Mouse (Mus musculus): ENCODE results near the gene Dock8. TPM values are rescaled to one million over a fixed set of nuclear protein-coding genes. Genes with fewer than 3 reads are reported as not detected.

Dock8 gene
- total and polyA plus RNA-seq, 3 experiments: 9.8 to 37.5 (median 22.4) TPM

- Histone ChIP-seq H3K4me3 (replicated peaks in 1 of 3; ENCODE audit: low read depth in 2 of 3, low read length in 2 of 3, poor library complexity in 1 of 3) (no peak overlapping the region), H3K9me3 (replicated peaks; ENCODE audit: low read length) (no peaks in the 10 kb centered on the region), H3K9ac (ENCODE audit: insufficient read depth, low read depth) (no peak overlapping the region), H3K79me2 (replicated peaks; ENCODE audit: control insufficient read depth, extremely low read depth, insufficient read depth, poor library complexity, severe bottlenecking) (no peaks in the 10 kb centered on the region), H3K4me1 (ENCODE audit: control insufficient read depth in 1 of 2, insufficient read depth in 2 of 2) (no peaks in the 10 kb centered on the region), H3K27me3 (replicated peaks) (no peaks in the 10 kb centered on the region), H3K27ac (ENCODE audit: insufficient read depth, low read depth) (no peak overlapping the region), H3K36me3 (replicated peaks in 1 of 2; ENCODE audit: control insufficient read depth in 1 of 2, insufficient read depth in 1 of 2, low read length in 1 of 2) (peaks cover 41 to 83% of the 10 kb centered on the region in 2 experiments), H3K4me2 (ENCODE audit: insufficient read depth, low read depth, poor library complexity, severe bottlenecking) (no peak overlapping the region)
- in situ Hi-C loops (cut with MboI; ENCODE audit: low pct_ligation_motif_present, low pct_unique_long_range_greater_than_20kb, low sequenced_read_pairs): no loop called here
- TF ChIP-seq KAT2A (IDR thresholded peaks at IDR 0.05; ENCODE audit: insufficient replicate concordance, low read length): no peak
- TF ChIP-seq MEF2A (IDR thresholded peaks at IDR 0.05; ENCODE audit: borderline replicate concordance, low read depth, low read length): no peak
- TF ChIP-seq USF1 (IDR thresholded peaks at IDR 0.05; ENCODE audit: low read depth, low read length): no peak
- TF ChIP-seq NELFE (IDR thresholded peaks at IDR 0.05; ENCODE audit: low read depth, low read length): no peak
- no peak for TF ChIP-seq POLR2A (IDR thresholded peaks at IDR 0.05; ENCODE audit: low read depth, low read length)
- no peak for TF ChIP-seq IRF4 (IDR thresholded peaks at IDR 0.05; ENCODE audit: low read depth, low read length)
- TF ChIP-seq MAFK (IDR thresholded peaks at IDR 0.05; ENCODE audit: insufficient replicate concordance, low read length): no peak
- no peak for TF ChIP-seq MYC (IDR thresholded peaks at IDR 0.05; ENCODE audit: low read depth, low read length)
- no peak for TF ChIP-seq UBTF (IDR thresholded peaks at IDR 0.05; ENCODE audit: low read depth, low read length)
- TF ChIP-seq RAD21 (IDR thresholded peaks at IDR 0.05; ENCODE audit: low read depth, low read length): no peak
- TF ChIP-seq USF2 (conservative IDR thresholded peaks at IDR 0.05; ENCODE audit: low read depth, low read length): no peak
- TF ChIP-seq MAX (IDR thresholded peaks at IDR 0.05; ENCODE audit: low read length): no peak
- TF ChIP-seq CHD2 (IDR thresholded peaks at IDR 0.05; ENCODE audit: low read length): no peak
- TF ChIP-seq MXI1 (IDR thresholded peaks at IDR 0.05; ENCODE audit: low read depth, low read length): no peak
- TF ChIP-seq SMC3 (IDR thresholded peaks at IDR 0.05; ENCODE audit: low read depth, low read length): no peak
- no peak for TF ChIP-seq POLR2AphosphoS2 (IDR thresholded peaks at IDR 0.05; ENCODE audit: low read depth, low read length)
- no peak for TF ChIP-seq ZMIZ1 (IDR thresholded peaks at IDR 0.05; ENCODE audit: low read depth, low read length)
- TF ChIP-seq NRF1 (IDR thresholded peaks at IDR 0.05; ENCODE audit: low read depth, low read length): no peak
- dilution Hi-C loops (cut with MboI; ENCODE audit: extremely low pct_ligation_motif_present, extremely low pct_unique_long_range_greater_than_20kb, low sequenced_read_pairs): no loop called here
- DNase-seq (ENCODE audit: extremely low read depth): no peak
These were observed 112.4 kb downstream of the Dock8 start for GRCm38 (mm10) chr19:25111591-25112233.

DNA sequence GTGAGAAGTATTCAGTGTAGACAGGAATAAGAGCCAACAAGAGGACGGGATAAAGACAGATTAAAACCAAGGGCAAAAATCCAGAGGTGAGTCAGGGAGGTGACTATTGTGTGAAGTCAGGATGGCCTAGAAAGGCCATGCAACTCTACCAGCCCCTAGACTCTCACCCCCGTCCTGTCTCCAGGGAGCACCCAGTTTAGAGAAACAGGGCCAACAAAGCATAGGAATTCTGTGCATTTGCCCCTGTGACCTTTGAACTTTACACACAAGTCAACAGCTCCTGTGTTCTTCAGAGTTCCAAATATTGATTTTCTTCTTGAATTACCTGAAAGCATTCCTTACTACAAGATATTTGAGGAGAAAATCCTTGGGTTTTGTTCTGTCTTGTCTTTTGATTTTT is 117.6 kb downstream of the Dock8 start:
- no peak overlapping the region for H3K4me2 ChIP-seq (ENCODE audit: insufficient read depth, low read depth, poor library complexity, severe bottlenecking)
- H3K4me3 ChIP-seq (replicated peaks in 1 of 3; ENCODE audit: low read depth in 2 of 3, low read length in 2 of 3, poor library complexity in 1 of 3): no peak overlapping the region
- no peaks in the 10 kb centered on the region for H3K4me1 ChIP-seq (ENCODE audit: control insufficient read depth in 1 of 2, insufficient read depth in 2 of 2)
- dilution Hi-C loops (cut with MboI; ENCODE audit: extremely low pct_ligation_motif_present, extremely low pct_unique_long_range_greater_than_20kb, low sequenced_read_pairs): no loop called here
- peaks cover 47 to 82% of the 10 kb centered on the region in 2 experiments for H3K36me3 ChIP-seq (replicated peaks in 1 of 2; ENCODE audit: control insufficient read depth in 1 of 2, insufficient read depth in 1 of 2, low read length in 1 of 2)
- DNase-seq (ENCODE audit: extremely low read depth): no peak
- no peak overlapping the region for H3K9ac ChIP-seq (ENCODE audit: insufficient read depth, low read depth)
- no peaks in the 10 kb centered on the region for H3K9me3 ChIP-seq (replicated peaks; ENCODE audit: low read length)
- TF ChIP-seq POLR2A (IDR thresholded peaks at IDR 0.05; ENCODE audit: low read depth, low read length): no peak
- TF ChIP-seq RCOR1 (conservative IDR thresholded peaks at IDR 0.05; ENCODE audit: low read depth, low read length): no peak
- no peak for TF ChIP-seq EP300 (IDR thresholded peaks at IDR 0.05; ENCODE audit: low read length)
- no peak for TF ChIP-seq BHLHE40 (IDR thresholded peaks at IDR 0.05; ENCODE audit: low read depth, low read length)
- TF ChIP-seq USF1 (IDR thresholded peaks at IDR 0.05; ENCODE audit: low read depth, low read length): no peak
- TF ChIP-seq CHD2 (IDR thresholded peaks at IDR 0.05; ENCODE audit: low read length): no peak
- no peak for TF ChIP-seq NRF1 (IDR thresholded peaks at IDR 0.05; ENCODE audit: low read depth, low read length)
- no peak for TF ChIP-seq PAX5 (IDR thresholded peaks at IDR 0.05; ENCODE audit: low read length)
- TF ChIP-seq ETS1 (conservative IDR thresholded peaks at IDR 0.05; ENCODE audit: low read depth, low read length): no peak
- TF ChIP-seq MEF2A (IDR thresholded peaks at IDR 0.05; ENCODE audit: borderline replicate concordance, low read depth, low read length): no peak
- TF ChIP-seq SIN3A (IDR thresholded peaks at IDR 0.05; ENCODE audit: low read length): no peak
- TF ChIP-seq GABPA (IDR thresholded peaks at IDR 0.05; ENCODE audit: insufficient replicate concordance, low read depth, low read length): no peak
- TF ChIP-seq ZC3H11A (IDR thresholded peaks at IDR 0.05; ENCODE audit: low read depth, low read length): no peak
- no peak for TF ChIP-seq CTCF (conservative IDR thresholded peaks at IDR 0.05 in 1 of 2, IDR thresholded peaks at IDR 0.05 in 1 of 2; ENCODE audit: low read depth in 2 of 2, low read length in 2 of 2)
- no peak for TF ChIP-seq ELF1 (IDR thresholded peaks at IDR 0.05; ENCODE audit: low read depth, low read length)
- no peak for TF ChIP-seq SMC3 (IDR thresholded peaks at IDR 0.05; ENCODE audit: low read depth, low read length)
- TF ChIP-seq JUND (conservative IDR thresholded peaks at IDR 0.05; ENCODE audit: low read depth, low read length): no peak
- H3K79me2 ChIP-seq (replicated peaks; ENCODE audit: control insufficient read depth, extremely low read depth, insufficient read depth, poor library complexity, severe bottlenecking): no peaks in the 10 kb centered on the region; the same call in 1 of the 2 replicates
- H3K27ac ChIP-seq (ENCODE audit: insufficient read depth, low read depth): no peak overlapping the region
- in situ Hi-C loops (cut with MboI; ENCODE audit: low pct_ligation_motif_present, low pct_unique_long_range_greater_than_20kb, low sequenced_read_pairs): no loop called here
- H3K27me3 ChIP-seq (replicated peaks): no peaks in the 10 kb centered on the region
